Mouse (Mus musculus): ENCODE results near the gene Nps. TPM values are rescaled to one million over a fixed set of nuclear protein-coding genes. Genes with fewer than 3 reads are reported as not detected.
"Not testable (repeated sequence)": the region's sequence is repeated elsewhere in the genome, so short reads cannot be mapped to it uniquely, and the experiment has no call there.

Gene Nps
- polyA plus RNA-seq (2012; rRNA removed): not detected in 2 replicates

DNA sequence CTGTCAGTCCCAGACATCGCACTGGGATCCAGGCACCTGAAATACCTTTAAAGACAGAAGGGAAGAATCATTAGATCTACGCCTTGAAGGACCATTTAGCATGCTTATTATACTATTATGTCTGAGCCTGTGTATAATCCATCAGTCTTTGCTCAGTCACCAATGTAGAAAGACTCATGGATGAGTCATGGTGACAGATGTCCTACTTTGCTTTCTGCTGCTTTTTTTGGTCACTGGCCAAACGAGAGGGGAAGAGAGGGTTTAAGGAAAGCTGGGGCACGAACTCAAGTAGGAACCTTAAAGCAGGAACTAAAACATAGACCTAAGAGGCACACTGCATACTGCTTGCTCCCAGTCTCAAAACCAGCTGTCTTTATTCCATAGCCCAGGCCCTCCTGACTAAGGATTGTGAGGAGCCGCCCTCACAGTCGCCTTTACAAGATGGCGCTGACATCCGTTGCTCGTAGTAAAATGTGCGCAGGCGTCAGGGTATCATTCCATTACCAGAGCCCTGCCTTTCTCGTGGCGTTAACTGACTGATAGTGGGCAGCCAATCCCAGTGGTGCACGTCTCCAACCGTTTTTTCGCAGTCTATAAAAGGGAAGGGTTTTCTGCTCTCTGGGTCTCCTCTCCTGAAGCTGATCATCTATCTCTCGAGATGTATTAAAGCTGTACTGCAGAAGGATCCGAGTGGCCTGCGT lies at the start of gene Nps:
Gene Nps, plus strand, starts transcription at position 651 of the 701 bp plus-strand sequence.
- H3K4me1 ChIP-seq (ENCODE audit: control insufficient read depth, insufficient read depth, insufficient read length, low read length); H3K36me3 ChIP-seq (ENCODE audit: control insufficient read depth, insufficient read depth, low read length); H3K4me3 ChIP-seq (ENCODE audit: low read depth, low read length); H3K27me3 ChIP-seq (ENCODE audit: control insufficient read depth, insufficient read depth, low read length); H3K27ac ChIP-seq (ENCODE audit: insufficient read depth, low read depth, low read length): not testable (repeated sequence)
- 88% methylated on average over 19 of the region's 19 CpGs for WGBS

DNA sequence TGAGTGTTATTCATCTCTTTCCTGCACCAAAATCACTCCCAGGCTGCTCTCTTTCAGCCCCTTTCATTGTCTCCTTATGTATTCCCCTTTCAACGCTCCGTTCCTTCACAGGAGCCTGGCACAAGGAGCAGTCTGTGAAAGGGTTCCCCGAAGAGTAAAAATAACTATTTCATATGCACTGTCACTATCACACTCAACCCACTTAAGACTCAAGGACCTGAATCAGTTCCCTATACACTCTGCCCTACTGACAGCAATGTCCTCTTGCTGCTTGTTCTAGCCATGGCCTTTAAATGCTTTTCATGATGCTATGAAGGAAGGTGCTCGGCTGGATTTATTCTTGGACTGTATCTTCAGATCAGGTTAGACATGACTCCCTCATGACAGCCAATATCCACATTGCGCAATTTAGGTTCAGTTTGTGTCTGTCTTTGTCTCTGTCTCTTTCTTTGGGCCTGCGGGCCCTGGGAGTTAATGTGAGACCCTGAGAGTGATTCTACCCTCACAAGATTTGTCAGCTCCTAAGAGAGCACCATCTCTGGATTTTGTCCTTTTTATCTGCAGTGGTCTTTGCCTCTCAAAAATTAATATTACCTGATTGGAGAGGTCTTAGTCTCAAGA lies 49.4 kb upstream of the Nps start:
- Histone ChIP-seq H3K27ac (ENCODE audit: insufficient read depth, low read depth, low read length) (no peak overlapping the region), H3K36me3 (ENCODE audit: control insufficient read depth, insufficient read depth, low read length) (no peaks in the 10 kb centered on the region), H3K27me3 (ENCODE audit: control insufficient read depth, insufficient read depth, low read length) (no peaks in the 10 kb centered on the region), H3K4me3 (ENCODE audit: low read depth, low read length) (no peak overlapping the region), H3K4me1 (ENCODE audit: control insufficient read depth, insufficient read depth, insufficient read length, low read length) (no peaks in the 10 kb centered on the region)
- WGBS: 83% methylated on average over 6 of the region's 6 CpGs
- no peak for TF ChIP-seq POLR2A (IDR thresholded peaks at IDR 0.05; ENCODE audit: low read depth, low read length)
- TF ChIP-seq CTCF (IDR thresholded peaks at IDR 0.05; ENCODE audit: extremely low read depth, insufficient read length, insufficient replicate concordance, low read depth, low read length): no peak

DNA sequence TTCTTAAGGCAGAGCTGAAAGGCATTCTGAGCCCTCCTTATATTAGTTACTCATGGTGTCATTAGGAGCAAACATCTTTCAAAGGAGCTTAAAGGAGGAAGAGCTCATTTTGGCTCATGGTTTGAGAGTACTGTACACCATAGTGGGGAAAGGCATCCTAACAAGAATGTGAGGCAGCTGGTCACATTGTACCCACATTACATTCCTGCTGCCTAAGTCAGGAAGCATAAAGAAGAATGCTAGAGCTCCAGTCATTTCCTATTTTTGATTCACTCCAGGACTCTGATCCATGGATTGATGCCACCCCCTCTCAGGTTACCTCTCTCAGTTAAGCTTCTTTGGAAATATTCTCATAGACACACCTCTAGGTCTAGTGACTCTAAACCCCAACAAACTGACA lies 48.2 kb upstream of the Nps start:
- H3K36me3 ChIP-seq (ENCODE audit: control insufficient read depth, insufficient read depth, low read length): no peaks in the 10 kb centered on the region
- H3K27me3 ChIP-seq (ENCODE audit: control insufficient read depth, insufficient read depth, low read length): no peaks in the 10 kb centered on the region
- TF ChIP-seq CTCF (IDR thresholded peaks at IDR 0.05; ENCODE audit: extremely low read depth, insufficient read length, insufficient replicate concordance, low read depth, low read length) (no peak), POLR2A (IDR thresholded peaks at IDR 0.05; ENCODE audit: low read depth, low read length) (no peak)
- no peaks in the 10 kb centered on the region for H3K4me1 ChIP-seq (ENCODE audit: control insufficient read depth, insufficient read depth, insufficient read length, low read length)
- no peak overlapping the region for H3K27ac ChIP-seq (ENCODE audit: insufficient read depth, low read depth, low read length)
- no peak overlapping the region for H3K4me3 ChIP-seq (ENCODE audit: low read depth, low read length)

DNA sequence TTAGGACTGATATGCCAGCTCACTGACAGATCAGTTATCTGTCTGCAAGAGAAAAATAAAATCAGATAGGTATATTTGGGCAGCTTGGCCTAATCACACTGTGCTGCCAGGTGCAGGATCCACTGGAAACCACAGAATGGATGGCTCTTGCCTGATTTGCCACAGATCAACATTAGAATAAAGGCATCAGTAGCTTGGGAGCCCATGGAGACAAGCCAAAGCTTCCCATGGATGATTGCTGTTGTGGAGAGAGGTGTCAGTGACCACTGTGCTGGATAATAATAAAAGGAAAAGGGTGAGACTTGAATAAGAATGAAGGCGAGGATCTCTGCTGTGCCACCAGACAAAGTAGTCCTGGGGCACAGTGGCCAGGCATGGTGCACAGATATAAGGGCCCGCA lies 47.7 kb upstream of the Nps start:
- WGBS: 64% methylated on average over 2 of the region's 2 CpGs

DNA sequence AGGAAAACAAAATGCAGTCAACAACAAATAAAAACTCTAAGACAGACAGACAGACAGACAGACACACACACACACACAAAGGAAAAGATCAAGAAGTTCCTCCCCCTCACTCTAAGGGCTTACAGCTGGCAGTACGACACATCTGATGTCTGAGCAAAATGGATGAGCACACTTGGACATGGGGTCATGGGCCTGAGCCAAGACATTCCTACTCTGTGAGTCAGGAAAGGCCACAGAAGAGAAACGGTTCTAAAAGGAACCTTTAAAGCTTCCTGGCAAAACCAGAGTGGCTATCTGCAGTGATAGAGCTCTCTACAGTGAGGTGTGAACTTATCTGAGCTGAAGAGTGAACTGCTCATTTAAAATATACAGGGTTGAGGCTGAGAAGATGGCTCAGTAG lies 46.0 kb upstream of the Nps start:
- H3K27me3 ChIP-seq (ENCODE audit: control insufficient read depth, insufficient read depth, low read length): no peaks in the 10 kb centered on the region
- 40% methylated on average over 2 of the region's 2 CpGs for WGBS
- H3K27ac ChIP-seq (ENCODE audit: insufficient read depth, low read depth, low read length): no peak overlapping the region
- H3K36me3 ChIP-seq (ENCODE audit: control insufficient read depth, insufficient read depth, low read length): no peaks in the 10 kb centered on the region
- no peak for TF ChIP-seq CTCF (IDR thresholded peaks at IDR 0.05; ENCODE audit: extremely low read depth, insufficient read length, insufficient replicate concordance, low read depth, low read length)
- no peak for TF ChIP-seq POLR2A (IDR thresholded peaks at IDR 0.05; ENCODE audit: low read depth, low read length)
- H3K4me1 ChIP-seq (ENCODE audit: control insufficient read depth, insufficient read depth, insufficient read length, low read length): no peaks in the 10 kb centered on the region
- H3K4me3 ChIP-seq (ENCODE audit: low read depth, low read length): no peak overlapping the region

More for the DNA sequence above, 47.7 kb upstream of the Nps start:
- Histone ChIP-seq H3K4me1 (ENCODE audit: control insufficient read depth, insufficient read depth, insufficient read length, low read length) (no peaks in the 10 kb centered on the region), H3K27ac (ENCODE audit: insufficient read depth, low read depth, low read length) (no peak overlapping the region), H3K27me3 (ENCODE audit: control insufficient read depth, insufficient read depth, low read length) (no peaks in the 10 kb centered on the region), H3K4me3 (ENCODE audit: low read depth, low read length) (no peak overlapping the region), H3K36me3 (ENCODE audit: control insufficient read depth, insufficient read depth, low read length) (no peaks in the 10 kb centered on the region)
- TF ChIP-seq POLR2A (IDR thresholded peaks at IDR 0.05; ENCODE audit: low read depth, low read length): no peak
- no peak for TF ChIP-seq CTCF (IDR thresholded peaks at IDR 0.05; ENCODE audit: extremely low read depth, insufficient read length, insufficient replicate concordance, low read depth, low read length)

DNA sequence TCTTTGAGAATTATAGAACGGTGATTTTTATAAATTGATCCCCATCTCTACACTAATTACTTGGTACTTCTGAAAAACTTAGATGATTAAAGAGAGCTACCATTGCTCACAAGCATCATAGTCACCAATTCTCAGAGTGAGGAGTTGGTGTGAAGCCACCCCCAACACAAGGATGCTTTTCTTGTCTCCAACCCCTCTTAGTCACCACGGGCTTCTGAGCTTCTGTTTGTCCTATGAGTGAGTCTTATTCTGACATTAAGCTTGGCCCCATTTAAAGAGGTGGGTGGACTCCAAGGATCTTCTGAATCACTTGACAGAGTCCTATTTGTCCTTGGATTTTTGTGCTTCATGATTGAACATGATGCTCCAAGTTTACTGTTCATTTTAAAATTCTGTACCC lies 37.0 kb upstream of the Nps start:
- Histone ChIP-seq H3K27me3 (ENCODE audit: control insufficient read depth, insufficient read depth, low read length) (no peaks in the 10 kb centered on the region), H3K4me1 (ENCODE audit: control insufficient read depth, insufficient read depth, insufficient read length, low read length) (no peaks in the 10 kb centered on the region), H3K36me3 (ENCODE audit: control insufficient read depth, insufficient read depth, low read length) (no peaks in the 10 kb centered on the region), H3K27ac (ENCODE audit: insufficient read depth, low read depth, low read length) (no peak overlapping the region), H3K4me3 (ENCODE audit: low read depth, low read length) (no peak overlapping the region)
- 78% methylated on average over 2 of the region's 2 CpGs for WGBS
- no peak for TF ChIP-seq CTCF (IDR thresholded peaks at IDR 0.05; ENCODE audit: extremely low read depth, insufficient read length, insufficient replicate concordance, low read depth, low read length)
- TF ChIP-seq POLR2A (IDR thresholded peaks at IDR 0.05; ENCODE audit: low read depth, low read length): no peak

DNA sequence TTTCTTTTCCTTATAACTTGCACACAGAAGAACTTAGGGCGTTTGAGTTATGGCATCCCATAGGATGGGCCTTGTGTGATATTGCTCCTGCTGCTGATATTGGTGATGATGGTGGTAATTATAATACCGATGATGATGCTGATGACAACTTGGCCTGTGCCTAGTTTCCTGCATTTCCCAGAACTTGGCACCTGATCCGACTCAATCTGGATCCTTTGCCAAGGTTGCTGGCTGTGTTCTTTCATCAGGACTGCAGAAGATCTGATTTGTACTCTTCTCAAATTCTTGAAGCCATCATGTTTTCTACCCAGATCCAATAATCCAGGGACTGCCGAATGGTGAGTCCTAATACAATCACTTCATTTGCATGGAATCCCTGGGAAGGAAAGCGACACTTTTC lies 32.5 kb upstream of the Nps start:
- H3K27me3 ChIP-seq (ENCODE audit: control insufficient read depth, insufficient read depth, low read length): no peaks in the 10 kb centered on the region
- 81% methylated on average over 5 of the region's 5 CpGs for WGBS
- H3K4me1 ChIP-seq (ENCODE audit: control insufficient read depth, insufficient read depth, insufficient read length, low read length): no peaks in the 10 kb centered on the region
- no peak overlapping the region for H3K4me3 ChIP-seq (ENCODE audit: low read depth, low read length)
- TF ChIP-seq CTCF (IDR thresholded peaks at IDR 0.05; ENCODE audit: extremely low read depth, insufficient read length, insufficient replicate concordance, low read depth, low read length): no peak
- TF ChIP-seq POLR2A (IDR thresholded peaks at IDR 0.05; ENCODE audit: low read depth, low read length): no peak
- H3K27ac ChIP-seq (ENCODE audit: insufficient read depth, low read depth, low read length): no peak overlapping the region
- H3K36me3 ChIP-seq (ENCODE audit: control insufficient read depth, insufficient read depth, low read length): no peaks in the 10 kb centered on the region

All from small intestine, adult 2 months (tissue).